ENCODE assay signal across 21 mouse cellular contexts in the genomic region with DNA sequence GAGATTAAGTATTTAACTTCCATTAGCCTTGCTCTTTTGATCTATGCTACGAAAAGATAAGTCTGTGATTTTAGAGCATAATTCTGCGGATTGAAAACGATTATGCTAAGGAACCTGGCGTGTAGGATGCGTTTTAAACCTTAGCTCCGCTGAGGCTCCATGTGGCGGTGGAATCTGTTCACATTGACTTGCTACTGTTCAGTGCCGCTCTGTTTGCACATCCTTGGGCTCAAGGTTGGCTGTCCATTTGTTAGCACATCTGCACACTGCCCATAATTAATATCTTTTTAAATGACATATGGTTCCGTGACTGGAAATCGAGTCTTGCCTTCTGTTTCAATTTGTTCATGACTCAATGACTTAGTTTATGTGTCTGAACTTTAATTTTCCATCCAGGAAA.
DNase-seq lines count a peak whose midpoint lies in the region; ATAC-seq and TF ChIP-seq lines count a peak whose summit lies in the region.
"Had no signal": no experiment of that assay in that cellular context is flagged by ENCODE, and none has a peak within 500 bp of the region (broad histone marks: within the 10 kb centered on the region; RNA-seq: fewer than 3 reads in every experiment).

No protein-coding gene starts in this region.

- H3K36me3 ChIP-seq in forebrain, postnatal 0 days (ENCODE audit: insufficient read depth), result no peaks in the 10 kb centered on the region
- no peaks in the 10 kb centered on the region for H3K36me3 ChIP-seq in forebrain, embryonic 16.5 days (ENCODE audit: control insufficient read depth, insufficient read depth)
- no peaks in the 10 kb centered on the region for H3K36me3 ChIP-seq in heart, embryonic 12.5 days
- H3K36me3 ChIP-seq: embryonic facial prominence, embryonic 10.5 days; embryonic facial prominence, embryonic 12.5 days; forebrain, embryonic 15.5 days; G1E had no signal

- H3K27me3 ChIP-seq in forebrain, postnatal 0 days (ENCODE audit: insufficient read depth, low read length), result no peaks in the 10 kb centered on the region
- H3K27me3 ChIP-seq in forebrain, embryonic 16.5 days (replicated peaks; ENCODE audit: control insufficient read depth, insufficient read depth, low read length), result no peaks in the 10 kb centered on the region
- H3K27me3 ChIP-seq in heart, embryonic 12.5 days (replicated peaks), result no peaks in the 10 kb centered on the region
- H3K27me3 ChIP-seq: CH12.LX; embryonic facial prominence, embryonic 12.5 days; forebrain, embryonic 13.5 days; forebrain, embryonic 15.5 days; Patski had no signal

- H3K4me3 ChIP-seq in forebrain, postnatal 0 days (ENCODE audit: low read depth, low read length), result no peak overlapping the region
- no peak overlapping the region for H3K4me3 ChIP-seq in forebrain, embryonic 16.5 days (replicated peaks; ENCODE audit: low read length)
- H3K4me3 ChIP-seq in heart, embryonic 12.5 days, result no peak overlapping the region
- H3K4me3 ChIP-seq: embryonic facial prominence, embryonic 10.5 days; embryonic facial prominence, embryonic 12.5 days; forebrain, embryonic 13.5 days; forebrain, embryonic 15.5 days had no signal

- no peak for ATAC-seq in forebrain, postnatal 0 days
- no peak for ATAC-seq in forebrain, embryonic 16.5 days
- no peak for ATAC-seq in heart, embryonic 12.5 days (ENCODE audit: insufficient number of reproducible peaks, low FRiP score)
- ATAC-seq: activated CD4-positive, CD25-positive, alpha-beta regulatory T cell, adult 4 months; CD4-positive, CD25-positive, alpha-beta regulatory T cell, adult 4 months; forebrain, embryonic 13.5 days; forebrain, embryonic 15.5 days; Patski had no signal

- no peaks in the 10 kb centered on the region for H3K4me1 ChIP-seq in forebrain, postnatal 0 days (ENCODE audit: insufficient read depth)
- H3K4me1 ChIP-seq in forebrain, embryonic 16.5 days (replicated peaks; ENCODE audit: control insufficient read depth, insufficient read depth, low read length), result no peaks in the 10 kb centered on the region
- no peaks in the 10 kb centered on the region for H3K4me1 ChIP-seq in heart, embryonic 12.5 days (replicated peaks)
- H3K4me1 ChIP-seq: embryonic facial prominence, embryonic 10.5 days; embryonic facial prominence, embryonic 12.5 days; forebrain, embryonic 13.5 days; forebrain, embryonic 15.5 days had no signal

- intact Hi-C loops in heart, postnatal 36 days (cut with DNase I), result no loop called here

- H3K4me2 ChIP-seq in forebrain, postnatal 0 days (ENCODE audit: low read depth), result no peak overlapping the region
- H3K4me2 ChIP-seq in forebrain, embryonic 16.5 days (ENCODE audit: low read length), result no peak overlapping the region
- no peak overlapping the region for H3K4me2 ChIP-seq in heart, embryonic 12.5 days
- H3K4me2 ChIP-seq: embryonic facial prominence, embryonic 12.5 days; forebrain, embryonic 13.5 days; forebrain, embryonic 15.5 days had no signal

- 75% methylated on average over 10 of the region's 10 CpGs for WGBS in forebrain, postnatal 0 days
- 85% methylated on average over 10 of the region's 10 CpGs for WGBS in forebrain, embryonic 16.5 days
- 87% methylated on average over 10 of the region's 10 CpGs for WGBS in heart, embryonic 12.5 days

- no peaks in the 10 kb centered on the region for H3K9me3 ChIP-seq in forebrain, postnatal 0 days (ENCODE audit: low read length)
- no peaks in the 10 kb centered on the region for H3K9me3 ChIP-seq in forebrain, embryonic 16.5 days (ENCODE audit: control insufficient read depth, low read length)
- no peaks in the 10 kb centered on the region for H3K9me3 ChIP-seq in heart, embryonic 12.5 days (replicated peaks)
- H3K9me3 ChIP-seq: embryonic facial prominence, embryonic 10.5 days; embryonic facial prominence, embryonic 12.5 days; forebrain, embryonic 13.5 days; forebrain, embryonic 15.5 days had no signal

- H3K27ac ChIP-seq in forebrain, postnatal 0 days (ENCODE audit: low read depth, low read length), result no peak overlapping the region
- H3K27ac ChIP-seq in forebrain, embryonic 16.5 days (ENCODE audit: low read length), result no peak overlapping the region
- no peak overlapping the region for H3K27ac ChIP-seq in heart, embryonic 12.5 days (ENCODE audit: poor library complexity, severe bottlenecking)
- H3K27ac ChIP-seq: embryonic facial prominence, embryonic 10.5 days; embryonic facial prominence, embryonic 12.5 days; forebrain, embryonic 13.5 days; forebrain, embryonic 15.5 days had no signal

- DNase-seq in adrenal gland, adult 2 months, result peak; percentile 3
- no peak for DNase-seq in adrenal gland, postnatal 10 days
- DNase-seq in forebrain, postnatal 0 days, result peak; percentile 18
- DNase-seq in heart, adult 11 months, result peak; percentile 0
- DNase-seq in heart, postnatal 36 days, result no peak
- peak; percentile 16 for DNase-seq in brain, adult 2 months (ENCODE audit: low read depth, low spot score)
- DNase-seq: B cell, adult 2 months; cerebellum, adult 11-12 months; cerebellum, adult 2 months; cerebellum, adult 9-10 months had no signal

- no peak overlapping the region for H3K9ac ChIP-seq in forebrain, postnatal 0 days
- H3K9ac ChIP-seq in forebrain, embryonic 16.5 days (replicated peaks; ENCODE audit: low read depth, low read length), result no peak overlapping the region
- H3K9ac ChIP-seq in heart, embryonic 12.5 days, result no peak overlapping the region
- H3K9ac ChIP-seq: embryonic facial prominence, embryonic 12.5 days; forebrain, embryonic 13.5 days; forebrain, embryonic 15.5 days had no signal

- TF ChIP-seq CTCF in forebrain, postnatal 0 days (IDR thresholded peaks at IDR 0.05; ENCODE audit: low read depth), result no peak

Comparison
In these comparisons a context has a peak if more than half of its experiments do, and no peak if none do; other contexts are left out.
1. DNase-seq: peak in adrenal gland, adult 2 months (single experiment), forebrain, postnatal 0 days (single experiment), heart, adult 11 months (single experiment) and brain, adult 2 months (single experiment); none in adrenal gland, postnatal 10 days (single experiment) and heart, postnatal 36 days (0 of 2).